Mouse (Mus musculus) forebrain, embryonic 15.5 days (tissue): ENCODE measurements around the gene Defb20. TPM values are rescaled to one million over a fixed set of nuclear protein-coding genes. Genes with fewer than 3 reads are reported as not detected.

ENCODE experiments used
- ATAC-seq: fragments of 200-750 bp; cut with Nextera tagmentation; replicated peaks from 2 replicates; pipeline ENCODE4 v1.8.0; 2017; ENCODE audit warnings: mild to moderate bottlenecking, moderate TSS enrichment, moderate library complexity
- H3K27ac ChIP-seq: fragments of 300-500 bp; sonication (generic); replicated peaks from 2 replicates; pipeline ENCODE4 v1.5.1; 2015; ENCODE audit warnings: mild to moderate bottlenecking, inconsistent platforms
- H3K27me3 ChIP-seq: fragments of 300-500 bp; sonication (generic); 2 replicates; pipeline ENCODE4 v1.6.1; 2015; ENCODE audit warnings: inconsistent platforms
- H3K36me3 ChIP-seq: fragments of 300-500 bp; sonication (generic); 2 replicates; pipeline ENCODE4 v1.6.1; 2015; ENCODE audit warnings: mild to moderate bottlenecking, inconsistent platforms
- H3K4me1 ChIP-seq: fragments of 300-500 bp; sonication (generic); 2 replicates; pipeline ENCODE4 v1.6.1; 2015; ENCODE audit warnings: inconsistent platforms
- H3K4me2 ChIP-seq: fragments of 300-500 bp; sonication (generic); replicated peaks from 2 replicates; pipeline ENCODE4 v1.6.1; 2015; ENCODE audit warnings: mild to moderate bottlenecking, inconsistent platforms
- H3K4me3 ChIP-seq: fragments of 300-500 bp; sonication (generic); 2 replicates; pipeline ENCODE4 v1.5.1; 2015; ENCODE audit warnings: mild to moderate bottlenecking, inconsistent platforms
- H3K9ac ChIP-seq: fragments of 300-500 bp; sonication (generic); replicated peaks from 2 replicates; pipeline ENCODE4 v1.6.1; 2015; ENCODE audit warnings: mild to moderate bottlenecking, inconsistent platforms
- H3K9me3 ChIP-seq: fragments of 300-500 bp; sonication (generic); 2 replicates; pipeline ENCODE4 v1.6.1; 2016; ENCODE audit warnings: inconsistent platforms
- WGBS: fragments of 180-500 bp; shearing (Covaris S2); methylation state at CpG from one replicate; pipeline ENCODE4 v1.1.7; 2015; ENCODE audit warnings: mixed read lengths; 5-methylcytosine and 5-hydroxymethylcytosine counted together
- polyA plus RNA-seq: library from polyadenylated mRNA; unstranded; fragments of >200 nt; fragmentation: Nextera tagmentation; extraction: Ambion mirVana; gene quantifications from 2 replicates; pipeline ENCODE4 v1.2.1, GENCODE M21; 2015

The Defb20 gene
- polyA plus RNA-seq, 1 experiment from 2014 or later: not detected

- H3K4me1 ChIP-seq: no peaks in the 10 kb centered on the region
- 84% methylated on average over 6 of the region's 6 CpGs for WGBS
These were observed 24.0 kb downstream of the Defb20 start for GRCm38 (mm10) chr2:152500863-152501229.

GRCm38 (mm10) chr2:152503950-152504349 is 27.1 kb downstream of the Defb20 start:
- Histone ChIP-seq H3K4me1 (no peaks in the 10 kb centered on the region), H3K4me2 (no peak overlapping the region), H3K36me3 (no peaks in the 10 kb centered on the region), H3K27me3 (no peaks in the 10 kb centered on the region), H3K9me3 (no peaks in the 10 kb centered on the region), H3K9ac (no peak overlapping the region), H3K27ac (no peak overlapping the region), H3K4me3 (no peak overlapping the region)
- WGBS: 84% methylated on average over 2 of the region's 2 CpGs
- ATAC-seq: no peak

More at GRCm38 (mm10) chr2:152500863-152501229, 24.0 kb downstream of the Defb20 start:
- Histone ChIP-seq H3K36me3 (no peaks in the 10 kb centered on the region), H3K4me2 (no peak overlapping the region), H3K9me3 (no peaks in the 10 kb centered on the region), H3K9ac (no peak overlapping the region), H3K27ac (no peak overlapping the region), H3K27me3 (no peaks in the 10 kb centered on the region), H3K4me3 (no peak overlapping the region)
- no peak for ATAC-seq

- Histone ChIP-seq H3K4me2 (no peak within 1 kb of the TSS), H3K27me3 (no peaks in the 10 kb centered on the region), H3K27ac (no peak within 1 kb of the TSS), H3K4me1 (no peaks in the 10 kb centered on the region), H3K4me3 (no peak within 1 kb of the TSS), H3K36me3 (no peaks in the 10 kb centered on the region), H3K9ac (no peak within 1 kb of the TSS), H3K9me3 (no peaks in the 10 kb centered on the region)
- WGBS: 90% methylated on average over 1 of the region's 1 CpGs
- ATAC-seq: no peak
These were observed 34.7 kb downstream of the Defb20 start, which contains the start of gene Defb26 for GRCm38 (mm10) chr2:152511592-152511991. Gene Defb26 (minus strand): TSS chr2:152511692.

GRCm38 (mm10) chr2:152516084-152516483 is 39.2 kb downstream of the Defb20 start:
- 57% methylated on average over 4 of the region's 4 CpGs for WGBS
- no peak for ATAC-seq
- no peaks in the 10 kb centered on the region for H3K9me3 ChIP-seq
- no peak overlapping the region for H3K4me2 ChIP-seq
- H3K27me3 ChIP-seq: no peaks in the 10 kb centered on the region
- H3K4me1 ChIP-seq: no peaks in the 10 kb centered on the region
- no peaks in the 10 kb centered on the region for H3K36me3 ChIP-seq
- H3K9ac ChIP-seq: no peak overlapping the region
- no peak overlapping the region for H3K27ac ChIP-seq
- no peak overlapping the region for H3K4me3 ChIP-seq

- no peak within 1 kb of the TSS for H3K27ac ChIP-seq
- no peaks in the 10 kb centered on the region for H3K27me3 ChIP-seq
- WGBS: 71% methylated on average over 4 of the region's 4 CpGs
- no peak for ATAC-seq
- H3K4me2 ChIP-seq: no peak within 1 kb of the TSS
- no peaks in the 10 kb centered on the region for H3K36me3 ChIP-seq
- no peak within 1 kb of the TSS for H3K4me3 ChIP-seq
- no peaks in the 10 kb centered on the region for H3K4me1 ChIP-seq
- no peak within 1 kb of the TSS for H3K9ac ChIP-seq
- H3K9me3 ChIP-seq: no peaks in the 10 kb centered on the region
These were observed 41.1 kb downstream of the Defb20 start, which contains the start of gene Defb28 for GRCm38 (mm10) chr2:152517981-152518380. Gene Defb28 (plus strand): TSS chr2:152518255.

Other genes starting within 250 kb of the Defb20 start
- gene Tbc1d20, start 183.2 kb upstream of the Defb20 start, polyA plus RNA-seq: 36.8 and 37.9 TPM in 2 replicates
- 102 and 105 TPM in 2 replicates for gene Rbck1, start 144.4 kb upstream of the Defb20 start, polyA plus RNA-seq
- 0.55 and 0.85 TPM in 2 replicates for gene Trib3, start 133.0 kb upstream of the Defb20 start, polyA plus RNA-seq
- gene Nrsn2, start 100.4 kb upstream of the Defb20 start, polyA plus RNA-seq: 13.5 and 13.6 TPM in 2 replicates
- gene Sox12, start 79.0 kb upstream of the Defb20 start, polyA plus RNA-seq: 17.7 and 18.3 TPM in 2 replicates
- 18.7 TPM in 2 replicates for gene Zcchc3, start 62.0 kb upstream of the Defb20 start, polyA plus RNA-seq
- gene 6820408C15Rik, start 61.5 kb upstream of the Defb20 start, polyA plus RNA-seq: 2.1 and 3.7 TPM in 2 replicates
- not detected in 2 replicates for gene Defb23, start 12.4 kb upstream of the Defb20 start, polyA plus RNA-seq
- not detected in 2 replicates for gene Defb22, start 13.1 kb downstream of the Defb20 start, polyA plus RNA-seq
- not detected in 2 replicates for gene Defb26, start 34.6 kb downstream of the Defb20 start, polyA plus RNA-seq
- gene Defb28, start 41.2 kb downstream of the Defb20 start, polyA plus RNA-seq: not detected in 2 replicates
- gene Defb29, start 63.0 kb downstream of the Defb20 start, polyA plus RNA-seq: not detected in 2 replicates
- not detected in 2 replicates for gene Gm17416, start 92.3 kb downstream of the Defb20 start, polyA plus RNA-seq
- gene Defb21, start 95.7 kb downstream of the Defb20 start, polyA plus RNA-seq: not detected in 2 replicates
- not detected in 2 replicates for gene Defb19, start 103.2 kb downstream of the Defb20 start, polyA plus RNA-seq
- not detected in 2 replicates for gene Defb45, start 122.3 kb downstream of the Defb20 start, polyA plus RNA-seq
- not detected in 2 replicates for gene Defb36, start 127.3 kb downstream of the Defb20 start, polyA plus RNA-seq
- not detected in 2 replicates for gene Defb25, start 146.0 kb downstream of the Defb20 start, polyA plus RNA-seq
- 0.36 and 0.62 TPM in 2 replicates for gene Rem1, start 149.9 kb downstream of the Defb20 start, polyA plus RNA-seq
- 159 and 164 TPM in 2 replicates for gene H13, start 192.4 kb downstream of the Defb20 start, polyA plus RNA-seq
- 33.6 and 34.4 TPM in 2 replicates for gene Mcts2, start 210.0 kb downstream of the Defb20 start, polyA plus RNA-seq